Mouse (Mus musculus) kidney, adult 2 months (tissue): ENCODE results near the gene Zfp609.

Experiments
- CTCF ChIP-seq: fragments of 200-500 bp; conservative IDR thresholded peaks from 2 replicates; pipeline ENCODE4 v1.5.1; 2011; ENCODE audit warnings: low read depth, mild to moderate bottlenecking, control low read depth, low read length, moderate library complexity, mixed read lengths; ENCODE audit not compliant: insufficient read depth, insufficient read length
- POLR2A ChIP-seq: fragments of 200-500 bp; IDR thresholded peaks from one replicate; pipeline ENCODE4 v1.6.1; 2011; ENCODE audit warnings: low read depth, low read length, control low read depth

DNA sequence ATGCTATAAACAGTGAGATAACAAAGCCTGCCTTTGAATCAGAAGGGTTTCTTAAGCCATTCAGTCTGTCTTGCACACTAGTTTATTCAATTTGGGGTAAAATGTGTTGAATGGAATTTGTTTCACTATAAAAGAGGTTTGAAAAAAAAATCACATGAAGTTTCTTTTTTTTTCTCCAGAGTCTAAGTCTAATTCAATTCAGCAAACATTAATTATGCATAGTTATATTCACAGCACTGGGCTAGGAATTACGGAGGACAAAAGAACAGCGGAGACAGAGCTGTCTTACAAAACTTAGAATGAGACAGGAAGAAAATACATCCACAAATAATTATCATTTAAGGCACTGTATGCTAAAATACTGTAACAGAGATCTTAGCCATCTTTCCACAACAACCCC lies 9.0 kb downstream of the Zfp609 start:
- no peak for TF ChIP-seq CTCF
- TF ChIP-seq POLR2A = no peak
